Mouse (Mus musculus) small intestine, adult 2 months (tissue): ENCODE results near the gene Ipo13. TPM values are rescaled to one million over a fixed set of nuclear protein-coding genes. Genes with fewer than 3 reads are reported as not detected.

Experiments used
- H3K27ac ChIP-seq: fragments of 200-500 bp; 2 replicates; pipeline ENCODE4 v1.5.1; 2012; ENCODE audit warnings: low read depth, low read length, control low read depth, inconsistent platforms; ENCODE audit not compliant: insufficient read depth
- H3K27me3 ChIP-seq: fragments of 200-500 bp; 2 replicates; pipeline ENCODE4 v1.6.1; 2012; ENCODE audit warnings: mild to moderate bottlenecking, moderate library complexity, low read length, inconsistent platforms; ENCODE audit not compliant: control insufficient read depth, insufficient read depth
- H3K36me3 ChIP-seq: fragments of 200-500 bp; 2 replicates; pipeline ENCODE4 v1.6.1; 2012; ENCODE audit warnings: mild to moderate bottlenecking, low read length, control low read depth, inconsistent platforms; ENCODE audit not compliant: control insufficient read depth, insufficient read depth
- H3K4me1 ChIP-seq: fragments of 200-500 bp; 2 replicates; pipeline ENCODE4 v1.6.1; 2012; ENCODE audit warnings: low read length, inconsistent platforms, mixed read lengths; ENCODE audit not compliant: control insufficient read depth, insufficient read depth, insufficient read length
- H3K4me3 ChIP-seq: fragments of 200-500 bp; 2 replicates; pipeline ENCODE4 v1.5.1; 2012; ENCODE audit warnings: low read depth, mild to moderate bottlenecking, control low read depth, inconsistent platforms, low read length, moderate library complexity
- CTCF ChIP-seq: fragments of 200-500 bp; IDR thresholded peaks from 2 replicates; pipeline ENCODE4 v1.5.1; 2012; ENCODE audit warnings: low read depth, mild to moderate bottlenecking, control low read depth, inconsistent platforms, low read length, moderate library complexity, mixed read lengths; ENCODE audit not compliant: insufficient replicate concordance, insufficient read length; ENCODE audit errors: extremely low read depth
- POLR2A ChIP-seq: fragments of 200-500 bp; IDR thresholded peaks from 2 replicates; pipeline ENCODE4 v1.6.1; 2012; ENCODE audit warnings: low read depth, mild to moderate bottlenecking, control low read depth, inconsistent platforms, low read length, moderate library complexity
- WGBS: fragments of 180-500 bp; shearing (Covaris S2); methylation state at CpG from one replicate; pipeline ENCODE4 v1.1.7; 2018; 5-methylcytosine and 5-hydroxymethylcytosine counted together
- polyA plus RNA-seq: library from polyadenylated mRNA; depleted of rRNA; stranded (reverse); fragments of >200 nt; gene quantifications from 2 replicates; pipeline ENCODE4 v1.2.3, GENCODE M21; 2012; rRNA removed

Ipo13 gene
- polyA plus RNA-seq, 1 experiment: 36.8 TPM

- Histone ChIP-seq H3K27me3 (no peaks in the 10 kb centered on the region), H3K27ac (no peak overlapping the region), H3K36me3 (no peaks in the 10 kb centered on the region), H3K4me3 (no peak overlapping the region), H3K4me1 (no peaks in the 10 kb centered on the region)
- 91% methylated on average over 4 of the region's 4 CpGs for WGBS
- TF ChIP-seq CTCF (no peak), POLR2A (no peak)
Measured at GRCm38 (mm10) chr4:117846261-117846660, 68.5 kb downstream of the Ipo13 start.

- no peaks in the 10 kb centered on the region for H3K4me1 ChIP-seq
- 87% methylated on average over 11 of the region's 11 CpGs for WGBS
- no peaks in the 10 kb centered on the region for H3K27me3 ChIP-seq
- no peak overlapping the region for H3K27ac ChIP-seq
- no peak for TF ChIP-seq POLR2A
- no peak for TF ChIP-seq CTCF
- H3K4me3 ChIP-seq: no peak overlapping the region
- no peaks in the 10 kb centered on the region for H3K36me3 ChIP-seq
Measured at GRCm38 (mm10) chr4:117845316-117845715, 69.5 kb downstream of the Ipo13 start.

Other genes with a start within 250 kb of the Ipo13 start
- gene Dmap1, start 232.7 kb downstream of the Ipo13 start, polyA plus RNA-seq: 8.5 and 20.5 TPM in 2 replicates
- gene Gm12845, start 190.6 kb downstream of the Ipo13 start, polyA plus RNA-seq: not detected in 2 replicates
- not detected in 2 replicates for gene Klf17, start 149.4 kb downstream of the Ipo13 start, polyA plus RNA-seq
- 42.8 and 49.1 TPM in 2 replicates for gene Slc6a9, start 80.5 kb downstream of the Ipo13 start, polyA plus RNA-seq
- 0.80 and 2.0 TPM in 2 replicates for gene Ccdc24, start 42.4 kb downstream of the Ipo13 start, polyA plus RNA-seq
- gene B4galt2, start 31.5 kb downstream of the Ipo13 start, polyA plus RNA-seq: 6.7 and 7.5 TPM in 2 replicates
- 244 and 435 TPM in 2 replicates for gene Atp6v0b, start 27.7 kb downstream of the Ipo13 start, polyA plus RNA-seq
- 5.1 and 6.9 TPM in 2 replicates for gene Dph2, start 23.0 kb downstream of the Ipo13 start, polyA plus RNA-seq
- 1.9 and 3.1 TPM in 2 replicates for gene Artn, start 14.8 kb upstream of the Ipo13 start, polyA plus RNA-seq
- gene St3gal3, start 219.9 kb upstream of the Ipo13 start, polyA plus RNA-seq: 6.6 and 8.1 TPM in 2 replicates